Mouse (Mus musculus): ENCODE measurements around the gene Tiam2.

DNA sequence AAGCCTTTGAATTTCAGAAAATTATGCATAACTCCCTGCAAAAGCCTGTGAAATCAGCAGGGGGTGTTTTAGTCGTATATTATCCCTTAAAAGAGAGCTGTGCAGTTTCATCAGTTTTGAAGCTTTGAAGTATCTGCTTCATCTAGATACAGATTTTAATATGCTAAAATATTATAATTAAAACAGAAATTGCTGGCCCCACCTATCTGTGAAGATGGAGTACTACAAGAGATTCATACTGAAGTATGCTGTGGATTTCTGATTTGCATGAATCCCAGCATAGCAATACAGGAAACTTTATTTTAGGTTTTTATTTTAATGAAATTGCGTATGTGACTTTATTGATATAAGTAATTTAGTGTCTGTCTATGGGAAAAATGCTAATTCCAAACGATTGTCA lies 234.2 kb downstream of the Tiam2 start:
- TF ChIP-seq CTCF (IDR thresholded peaks at IDR 0.05; ENCODE audit: borderline replicate concordance, insufficient read depth, low read depth, low read length): 0 out of 2 replicates have a peak, but pooled peaks have one; percentile 2
- TF ChIP-seq POLR2A (IDR thresholded peaks at IDR 0.05; ENCODE audit: borderline replicate concordance, insufficient read depth, low read length): no peak

Data from cerebellum, adult 2 months (tissue).